Comparison of ENCODE assay signal across 17 mouse cellular contexts in genomic region chrX:159080508-159080907, GRCm38 (mm10).
A peak's percentile ranks its signal among the peaks of the same experiment; 100 is the strongest.
DNase-seq lines count a peak whose midpoint lies in the region; ATAC-seq and TF ChIP-seq lines count a peak whose summit lies in the region.
"Had no signal": no experiment of that assay in that cellular context is flagged by ENCODE, and none has a peak within 500 bp of the region (broad histone marks: within the 10 kb centered on the region; RNA-seq: fewer than 3 reads in every experiment).

No protein-coding gene starts in this region.

- DNase-seq in 416B (ENCODE audit: low read depth), result peak; percentile 67
- peak; percentile 30 to 52 for DNase-seq in CD8-positive naive resting alpha-beta T cell, adult 2 months (ENCODE audit: low read depth in 2 of 2, low spot score in 2 of 2)
- peak; percentile 35 for DNase-seq in thymus, adult 2 months
- no peak for DNase-seq in forebrain, embryonic 10.5 days (ENCODE audit: extremely low spot score, low spot score)
- no peak for DNase-seq in cerebellum, postnatal 14 days
- DNase-seq: adrenal gland, postnatal 10 days; cerebellum, adult 9-11 months; heart, postnatal 4 days; kidney, adult 8-10 months; kidney, postnatal 25 days; lung, adult 18-20 months; retina, postnatal 1 day had no signal

- H3K4me2 ChIP-seq in forebrain, embryonic 16.5 days (ENCODE audit: low read length), result no peak overlapping the region
- no peak overlapping the region for H3K4me2 ChIP-seq in heart, embryonic 11.5 days
- H3K4me2 ChIP-seq: forebrain, embryonic 13.5 days; midbrain, embryonic 12.5 days had no signal

- H3K4me1 ChIP-seq in thymus, adult 2 months (replicated peaks; ENCODE audit: control insufficient read depth, insufficient read depth, low read length), result peaks cover 8% of the 10 kb centered on the region
- H3K4me1 ChIP-seq in forebrain, embryonic 10.5 days, result no peaks in the 10 kb centered on the region
- no peaks in the 10 kb centered on the region for H3K4me1 ChIP-seq in forebrain, embryonic 16.5 days (replicated peaks; ENCODE audit: control insufficient read depth, insufficient read depth, low read length)
- no peaks in the 10 kb centered on the region for H3K4me1 ChIP-seq in heart, embryonic 11.5 days (ENCODE audit: control insufficient read depth, insufficient read depth, low read length)
- H3K4me1 ChIP-seq: forebrain, embryonic 13.5 days; midbrain, embryonic 12.5 days had no signal

- no peak overlapping the region for H3K9ac ChIP-seq in forebrain, embryonic 16.5 days (replicated peaks; ENCODE audit: low read depth, low read length)
- H3K9ac ChIP-seq in heart, embryonic 11.5 days (ENCODE audit: low read depth, low read length), result no peak overlapping the region
- H3K9ac ChIP-seq: forebrain, embryonic 13.5 days; midbrain, embryonic 12.5 days had no signal

- no peak overlapping the region for H3K27ac ChIP-seq in thymus, adult 2 months (ENCODE audit: control insufficient read depth, insufficient read depth, low read length)
- no peak overlapping the region for H3K27ac ChIP-seq in forebrain, embryonic 10.5 days
- H3K27ac ChIP-seq in forebrain, embryonic 16.5 days (ENCODE audit: low read length), result no peak overlapping the region
- H3K27ac ChIP-seq in heart, embryonic 11.5 days (ENCODE audit: low read depth, low read length), result no peak overlapping the region
- H3K27ac ChIP-seq: forebrain, embryonic 13.5 days; midbrain, embryonic 12.5 days had no signal

- no peak overlapping the region for H3K4me3 ChIP-seq in thymus, adult 2 months (ENCODE audit: control insufficient read depth, insufficient read depth, low read length)
- no peak overlapping the region for H3K4me3 ChIP-seq in forebrain, embryonic 10.5 days
- no peak overlapping the region for H3K4me3 ChIP-seq in forebrain, embryonic 16.5 days (replicated peaks; ENCODE audit: low read length)
- no peak overlapping the region for H3K4me3 ChIP-seq in heart, embryonic 11.5 days (ENCODE audit: low read depth, low read length)
- H3K4me3 ChIP-seq: forebrain, embryonic 13.5 days; midbrain, embryonic 12.5 days had no signal

- TF ChIP-seq CTCF in thymus, adult 2 months (IDR thresholded peaks at IDR 0.05; ENCODE audit: borderline replicate concordance, control insufficient read depth, extremely low read depth, insufficient read depth, low read length, poor library complexity), result no peak

- no peaks in the 10 kb centered on the region for H3K27me3 ChIP-seq in thymus, adult 2 months (ENCODE audit: control insufficient read depth, insufficient read depth, low read length)
- H3K27me3 ChIP-seq in forebrain, embryonic 10.5 days (ENCODE audit: poor library complexity, severe bottlenecking), result peaks cover 83% of the 10 kb centered on the region
- H3K27me3 ChIP-seq in forebrain, embryonic 16.5 days (replicated peaks; ENCODE audit: control insufficient read depth, insufficient read depth, low read length), result no peaks in the 10 kb centered on the region
- no peaks in the 10 kb centered on the region for H3K27me3 ChIP-seq in heart, embryonic 11.5 days (ENCODE audit: control insufficient read depth, insufficient read depth, low read length)
- H3K27me3 ChIP-seq: forebrain, embryonic 13.5 days had no signal

- no peaks in the 10 kb centered on the region for H3K36me3 ChIP-seq in thymus, adult 2 months (ENCODE audit: control insufficient read depth, insufficient read depth, low read length)
- no peaks in the 10 kb centered on the region for H3K36me3 ChIP-seq in forebrain, embryonic 10.5 days (replicated peaks)
- H3K36me3 ChIP-seq in forebrain, embryonic 16.5 days (ENCODE audit: control insufficient read depth, insufficient read depth), result no peaks in the 10 kb centered on the region
- no peaks in the 10 kb centered on the region for H3K36me3 ChIP-seq in heart, embryonic 11.5 days (ENCODE audit: control insufficient read depth, insufficient read depth, low read length)
- H3K36me3 ChIP-seq: midbrain, embryonic 12.5 days had no signal

- whole genome bisulfite sequencing in thymus, adult 2 months, result 7% methylated on average over 2 of the region's 2 CpGs
- WGBS in forebrain, embryonic 10.5 days, result 87% methylated on average over 2 of the region's 2 CpGs
- 87% methylated on average over 2 of the region's 2 CpGs for WGBS in forebrain, embryonic 16.5 days
- WGBS in heart, embryonic 11.5 days (ENCODE audit: insufficient replicate concordance), result 59% methylated on average over 2 of the region's 2 CpGs

- ATAC-seq in megakaryocyte, adult 5-6 weeks (ENCODE audit: poor library complexity, severe bottlenecking), result peak; percentile 94
- no peak for ATAC-seq in forebrain, embryonic 16.5 days
- no peak for ATAC-seq in heart, embryonic 11.5 days (replicated peaks; ENCODE audit: insufficient number of reproducible peaks, low FRiP score, low TSS enrichment)
- ATAC-seq: forebrain, embryonic 13.5 days had no signal

- no peak for TF ChIP-seq POLR2A in thymus, adult 2 months (IDR thresholded peaks at IDR 0.05; ENCODE audit: control insufficient read depth, extremely low read depth, insufficient read depth, low read length, poor library complexity)

- H3K9me3 ChIP-seq in forebrain, embryonic 10.5 days, result no peaks in the 10 kb centered on the region
- H3K9me3 ChIP-seq in forebrain, embryonic 16.5 days (ENCODE audit: control insufficient read depth, low read length), result no peaks in the 10 kb centered on the region
- H3K9me3 ChIP-seq in heart, embryonic 11.5 days (replicated peaks; ENCODE audit: control insufficient read depth, low read length), result no peaks in the 10 kb centered on the region
- H3K9me3 ChIP-seq: forebrain, embryonic 13.5 days; midbrain, embryonic 12.5 days had no signal

Comparison
In these comparisons a context has a peak if more than half of its experiments do, and no peak if none do; other contexts are left out.
1. DNase-seq: peak in 416B (single experiment), CD8-positive naive resting alpha-beta T cell, adult 2 months (2 of 2) and thymus, adult 2 months (single experiment); none in forebrain, embryonic 10.5 days (single experiment) and cerebellum, postnatal 14 days (0 of 2).